Mouse (Mus musculus) forebrain, embryonic 16.5 days (tissue): ENCODE results near the gene Cog5. TPM values are rescaled to one million over a fixed set of nuclear protein-coding genes. Genes with fewer than 3 reads are reported as not detected.

Experiments used
- ATAC-seq: fragments of 200-750 bp; cut with Nextera tagmentation; 2 replicates; pipeline ENCODE4 v1.8.0; 2017; ENCODE audit warnings: mild to moderate bottlenecking, moderate library complexity
- H3K27ac ChIP-seq: fragments of 300-500 bp; sonication (generic); 2 replicates; pipeline ENCODE4 v1.5.1; 2014; ENCODE audit warnings: low read length, control low read depth
- H3K27me3 ChIP-seq: fragments of 300-500 bp; sonication (generic); replicated peaks from 2 replicates; pipeline ENCODE4 v1.6.1; 2014; ENCODE audit warnings: low read length; ENCODE audit not compliant: control insufficient read depth, insufficient read depth
- H3K36me3 ChIP-seq: fragments of 300-500 bp; sonication (generic); 2 replicates; pipeline ENCODE4 v1.6.1; 2014; ENCODE audit not compliant: control insufficient read depth, insufficient read depth
- H3K4me1 ChIP-seq: fragments of 300-500 bp; sonication (generic); replicated peaks from 2 replicates; pipeline ENCODE4 v1.6.1; 2014; ENCODE audit warnings: low read length; ENCODE audit not compliant: control insufficient read depth, insufficient read depth
- H3K4me2 ChIP-seq: fragments of 300-500 bp; sonication (generic); 2 replicates; pipeline ENCODE4 v1.6.1; 2014; ENCODE audit warnings: mild to moderate bottlenecking, low read length, control low read depth
- H3K4me3 ChIP-seq: fragments of 300-500 bp; sonication (generic); replicated peaks from 2 replicates; pipeline ENCODE4 v1.5.1; 2014; ENCODE audit warnings: mild to moderate bottlenecking, low read length, control low read depth
- H3K9ac ChIP-seq: fragments of 300-500 bp; sonication (generic); replicated peaks from 2 replicates; pipeline ENCODE4 v1.6.1; 2014; ENCODE audit warnings: low read depth, low read length, control low read depth
- H3K9me3 ChIP-seq: fragments of 300-500 bp; sonication (generic); 2 replicates; pipeline ENCODE4 v1.6.1; 2016; ENCODE audit warnings: low read length; ENCODE audit not compliant: control insufficient read depth
- WGBS: fragments of 180-500 bp; shearing (Covaris S2); extraction: QIAGEN DNeasy Blood & Tissue Kit; methylation state at CpG from one replicate; pipeline ENCODE4 v1.1.7; 2014; 5-methylcytosine and 5-hydroxymethylcytosine counted together
- polyA plus RNA-seq: library from polyadenylated mRNA; unstranded; fragments of >200 nt; fragmentation: Nextera tagmentation; extraction: Ambion mirVana; gene quantifications from 2 replicates; pipeline ENCODE4 v1.2.1, GENCODE M21; 2015

The Cog5 gene
- polyA plus RNA-seq, 1 experiment from 2014 or later: 25.1 TPM

- no peaks in the 10 kb centered on the region for H3K27me3 ChIP-seq
- WGBS: 97% methylated on average over 1 of the region's 1 CpGs
- no peaks in the 10 kb centered on the region for H3K9me3 ChIP-seq
- no peak overlapping the region for H3K4me3 ChIP-seq
- no peak overlapping the region for H3K4me2 ChIP-seq
- no peaks in the 10 kb centered on the region for H3K36me3 ChIP-seq
- no peaks in the 10 kb centered on the region for H3K4me1 ChIP-seq
- no peak overlapping the region for H3K9ac ChIP-seq
- no peak for ATAC-seq
- H3K27ac ChIP-seq: no peak overlapping the region
Measured at GRCm38 (mm10) chr12:31719586-31720275, 65.1 kb downstream of the Cog5 start.

GRCm38 (mm10) chr12:31724576-31724975, 69.9 kb downstream of the Cog5 start:
- no peaks in the 10 kb centered on the region for H3K9me3 ChIP-seq
- H3K4me2 ChIP-seq: no peak overlapping the region
- no peaks in the 10 kb centered on the region for H3K36me3 ChIP-seq
- no peaks in the 10 kb centered on the region for H3K4me1 ChIP-seq
- H3K9ac ChIP-seq: no peak overlapping the region
- no peak overlapping the region for H3K27ac ChIP-seq
- no peaks in the 10 kb centered on the region for H3K27me3 ChIP-seq
- 82% methylated on average over 3 of the region's 3 CpGs for WGBS
- ATAC-seq: no peak
- H3K4me3 ChIP-seq: no peak overlapping the region

GRCm38 (mm10) chr12:31725511-31726275, 71.0 kb downstream of the Cog5 start:
- ATAC-seq: no peak
- H3K4me1 ChIP-seq: no peaks in the 10 kb centered on the region
- 83% methylated on average over 12 of the region's 12 CpGs for WGBS
- H3K27ac ChIP-seq: no peak overlapping the region
- H3K9ac ChIP-seq: no peak overlapping the region
- H3K27me3 ChIP-seq: no peaks in the 10 kb centered on the region
- H3K4me3 ChIP-seq: no peak overlapping the region
- H3K36me3 ChIP-seq: no peaks in the 10 kb centered on the region
- H3K9me3 ChIP-seq: no peaks in the 10 kb centered on the region
- H3K4me2 ChIP-seq: no peak overlapping the region

GRCm38 (mm10) chr12:31726707-31727106, 72.0 kb downstream of the Cog5 start:
- no peak overlapping the region for H3K4me3 ChIP-seq
- no peaks in the 10 kb centered on the region for H3K4me1 ChIP-seq
- no peaks in the 10 kb centered on the region for H3K27me3 ChIP-seq
- no peak overlapping the region for H3K9ac ChIP-seq
- 28% methylated on average over 1 of the region's 1 CpGs for WGBS
- no peak for ATAC-seq
- no peaks in the 10 kb centered on the region for H3K9me3 ChIP-seq
- no peaks in the 10 kb centered on the region for H3K36me3 ChIP-seq
- H3K4me2 ChIP-seq: no peak overlapping the region
- no peak overlapping the region for H3K27ac ChIP-seq

- Histone ChIP-seq H3K9me3 (no peaks in the 10 kb centered on the region), H3K27ac (no peak overlapping the region), H3K36me3 (no peaks in the 10 kb centered on the region), H3K4me2 (no peak overlapping the region), H3K4me1 (no peaks in the 10 kb centered on the region), H3K27me3 (no peaks in the 10 kb centered on the region), H3K9ac (no peak overlapping the region), H3K4me3 (no peak overlapping the region)
- ATAC-seq: no peak
- 95% methylated on average over 1 of the region's 1 CpGs for WGBS
Measured at GRCm38 (mm10) chr12:31730126-31730525, 75.5 kb downstream of the Cog5 start.

- no peaks in the 10 kb centered on the region for H3K36me3 ChIP-seq
- no peak overlapping the region for H3K9ac ChIP-seq
- H3K27me3 ChIP-seq: no peaks in the 10 kb centered on the region
- WGBS: 92% methylated on average over 2 of the region's 2 CpGs
- no peaks in the 10 kb centered on the region for H3K9me3 ChIP-seq
- no peak overlapping the region for H3K27ac ChIP-seq
- H3K4me1 ChIP-seq: no peaks in the 10 kb centered on the region
- ATAC-seq: no peak
- no peak overlapping the region for H3K4me2 ChIP-seq
- no peak overlapping the region for H3K4me3 ChIP-seq
Measured at GRCm38 (mm10) chr12:31734616-31735015, 79.9 kb downstream of the Cog5 start.

- H3K4me2 ChIP-seq: no peak overlapping the region
- H3K4me3 ChIP-seq: no peak overlapping the region
- no peaks in the 10 kb centered on the region for H3K27me3 ChIP-seq
- H3K9ac ChIP-seq: no peak overlapping the region
- H3K9me3 ChIP-seq: no peaks in the 10 kb centered on the region
- no peak for ATAC-seq
- H3K27ac ChIP-seq: no peak overlapping the region
- no peaks in the 10 kb centered on the region for H3K4me1 ChIP-seq
- no peaks in the 10 kb centered on the region for H3K36me3 ChIP-seq
- 84% methylated on average over 8 of the region's 8 CpGs for WGBS
Measured at GRCm38 (mm10) chr12:31747301-31747700, 92.6 kb downstream of the Cog5 start.

- WGBS: 96% methylated on average over 4 of the region's 4 CpGs
- ATAC-seq: no peak
Measured at GRCm38 (mm10) chr12:31749846-31750245, 95.2 kb downstream of the Cog5 start.

GRCm38 (mm10) chr12:31754465-31754864, 99.8 kb downstream of the Cog5 start:
- Histone ChIP-seq H3K4me1 (no peaks in the 10 kb centered on the region), H3K36me3 (no peaks in the 10 kb centered on the region), H3K4me2 (no peak overlapping the region), H3K9me3 (no peaks in the 10 kb centered on the region), H3K9ac (no peak overlapping the region), H3K4me3 (no peak overlapping the region), H3K27me3 (no peaks in the 10 kb centered on the region), H3K27ac (no peak overlapping the region)
- 39% methylated on average over 2 of the region's 2 CpGs for WGBS
- peak; percentile 49; the same call in 1 of the 2 replicates for ATAC-seq

More at GRCm38 (mm10) chr12:31749846-31750245, 95.2 kb downstream of the Cog5 start:
- H3K27me3 ChIP-seq: no peaks in the 10 kb centered on the region
- no peak overlapping the region for H3K4me3 ChIP-seq
- no peak overlapping the region for H3K9ac ChIP-seq
- H3K9me3 ChIP-seq: no peaks in the 10 kb centered on the region
- no peak overlapping the region for H3K27ac ChIP-seq
- no peak overlapping the region for H3K4me2 ChIP-seq
- no peaks in the 10 kb centered on the region for H3K4me1 ChIP-seq
- H3K36me3 ChIP-seq: no peaks in the 10 kb centered on the region
